Mouse (Mus musculus) c-Kit-positive CD71-positive TER-119-positive erythroid progenitor cells, embryonic 14.5 days (primary cell): ENCODE data around the gene Zbtb21.
"Not testable (repeated sequence)": the region's sequence is repeated elsewhere in the genome, so short reads cannot be mapped to it uniquely, and the experiment has no call there.

Source experiments
- DNase-seq: peaks from one replicate; pipeline ENCODE4 v3.0.0-alpha.2; 2013; ENCODE audit warnings: low spot score

Gene Zbtb21

DNA sequence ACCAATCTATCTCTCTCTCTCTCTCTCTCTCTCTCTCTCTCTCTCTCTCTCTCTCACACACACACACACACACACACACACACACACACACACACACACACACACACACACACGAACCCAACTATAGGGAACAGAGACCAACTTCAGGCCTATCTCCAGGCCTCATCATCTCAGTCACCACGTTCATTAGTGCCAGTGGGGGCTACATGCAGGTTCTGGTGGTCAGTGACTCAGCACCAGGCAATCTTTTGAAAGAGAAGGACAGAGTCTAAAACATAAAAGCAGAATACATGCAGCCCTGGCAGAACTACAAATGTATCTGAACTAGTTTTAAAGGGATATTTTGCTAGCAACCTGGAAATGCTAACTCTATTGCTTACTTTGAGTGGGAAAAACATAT, 15.4 kb downstream of the Zbtb21 start:
- not testable (repeated sequence) for DNase-seq

DNA sequence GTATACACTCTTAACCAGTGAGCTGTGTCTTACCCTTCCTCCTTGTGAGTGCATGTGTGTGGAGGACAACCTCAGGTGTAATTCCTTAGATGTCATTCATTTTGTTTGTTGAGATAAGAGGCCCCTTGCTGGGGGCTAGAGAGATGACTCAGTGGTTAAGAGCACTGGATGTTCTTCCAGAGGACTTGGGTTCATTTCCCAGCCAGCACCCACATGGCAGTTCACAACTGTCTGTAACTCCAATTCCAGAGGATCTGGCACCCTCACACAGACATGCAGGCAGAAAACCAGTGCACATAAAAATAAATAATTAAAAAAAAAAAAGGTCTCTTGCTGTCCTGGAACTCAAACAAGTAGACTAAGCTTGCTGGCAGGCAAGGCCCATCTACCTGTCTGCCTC, 20.6 kb downstream of the Zbtb21 start:
- no peak for DNase-seq

DNA sequence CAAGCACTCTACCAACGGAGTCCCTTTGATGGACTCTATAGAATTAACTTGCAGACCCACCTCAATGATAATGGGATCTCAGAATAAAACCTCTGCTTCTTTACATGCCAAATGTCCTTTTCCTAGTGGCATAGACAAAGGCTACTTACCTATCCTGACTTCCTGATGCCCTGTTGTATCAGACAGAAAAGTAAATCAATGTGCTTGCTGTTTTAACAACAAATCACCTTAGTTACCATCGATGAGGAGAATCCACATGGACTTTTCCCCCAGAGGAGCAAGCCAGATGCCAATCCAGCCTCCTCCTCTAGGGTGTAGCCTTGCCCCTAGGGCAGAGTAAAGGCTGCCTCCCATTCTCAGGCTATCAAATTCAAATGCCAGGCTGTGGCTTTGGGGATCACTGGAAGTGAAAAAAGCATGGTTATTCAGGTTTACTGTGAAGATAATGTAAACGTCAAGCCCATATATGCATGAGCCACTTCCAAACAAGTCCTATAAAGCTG, 21.9 kb downstream of the Zbtb21 start:
- no peak for DNase-seq

DNA sequence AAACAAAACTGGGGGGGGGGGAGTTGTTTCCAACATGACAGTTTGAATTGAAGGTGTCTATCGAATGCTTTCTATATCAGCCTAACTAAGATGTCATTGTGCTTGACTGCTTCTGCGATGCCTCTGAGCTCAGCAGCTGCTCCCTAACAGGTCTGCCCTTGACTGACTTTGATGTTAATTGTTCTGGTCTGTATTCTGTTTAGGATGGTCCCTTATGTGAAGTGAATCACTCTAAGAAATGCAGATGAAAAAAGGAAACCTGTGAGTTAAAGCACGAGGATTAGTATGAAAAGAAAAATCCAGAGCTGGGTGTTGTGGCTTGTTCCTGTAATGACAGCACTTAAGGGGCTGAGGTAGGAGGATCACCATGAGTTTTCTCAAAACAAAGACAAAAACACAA, 26.6 kb downstream of the Zbtb21 start:
- no peak for DNase-seq

DNA sequence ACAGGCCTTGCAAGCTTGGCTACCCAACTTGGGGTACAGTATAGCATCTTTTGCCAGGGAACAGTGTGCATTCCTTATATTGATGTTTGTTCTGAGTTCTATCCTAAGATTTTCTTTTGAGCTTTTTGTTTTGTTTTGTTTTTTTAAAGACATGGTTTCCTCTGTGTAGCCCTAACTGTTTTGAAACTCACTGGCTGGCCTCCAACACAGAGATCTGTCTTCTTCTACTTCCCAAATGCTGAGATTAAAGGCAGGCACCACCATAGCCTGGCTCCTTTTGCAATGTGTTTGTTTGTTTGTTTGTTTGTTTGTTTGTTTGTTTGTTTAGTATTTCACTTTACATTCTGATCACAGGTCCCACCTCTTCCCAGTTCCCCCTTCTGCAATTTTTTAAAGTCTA, 32.2 kb downstream of the Zbtb21 start:
- no peak for DNase-seq

DNA sequence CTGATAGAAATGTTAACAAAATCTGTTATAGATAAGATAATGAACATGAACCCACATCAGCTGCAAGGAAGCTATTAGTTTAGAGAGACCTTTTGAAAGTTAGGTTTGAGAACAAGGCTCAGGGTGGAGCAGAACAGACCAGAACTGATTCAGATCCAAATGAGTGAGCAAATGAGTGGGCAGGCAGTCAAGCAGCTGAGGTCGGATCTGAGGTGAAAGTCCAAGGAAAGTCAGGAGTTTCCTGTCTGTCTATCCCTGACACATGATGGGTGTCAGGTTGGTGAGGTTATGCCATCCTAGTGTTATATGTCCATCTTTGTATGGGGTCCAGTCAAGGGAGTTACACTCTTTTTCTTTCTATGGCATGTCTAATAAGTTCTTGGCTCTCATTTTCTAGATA, 32.9 kb downstream of the Zbtb21 start:
- DNase-seq = no peak

DNA sequence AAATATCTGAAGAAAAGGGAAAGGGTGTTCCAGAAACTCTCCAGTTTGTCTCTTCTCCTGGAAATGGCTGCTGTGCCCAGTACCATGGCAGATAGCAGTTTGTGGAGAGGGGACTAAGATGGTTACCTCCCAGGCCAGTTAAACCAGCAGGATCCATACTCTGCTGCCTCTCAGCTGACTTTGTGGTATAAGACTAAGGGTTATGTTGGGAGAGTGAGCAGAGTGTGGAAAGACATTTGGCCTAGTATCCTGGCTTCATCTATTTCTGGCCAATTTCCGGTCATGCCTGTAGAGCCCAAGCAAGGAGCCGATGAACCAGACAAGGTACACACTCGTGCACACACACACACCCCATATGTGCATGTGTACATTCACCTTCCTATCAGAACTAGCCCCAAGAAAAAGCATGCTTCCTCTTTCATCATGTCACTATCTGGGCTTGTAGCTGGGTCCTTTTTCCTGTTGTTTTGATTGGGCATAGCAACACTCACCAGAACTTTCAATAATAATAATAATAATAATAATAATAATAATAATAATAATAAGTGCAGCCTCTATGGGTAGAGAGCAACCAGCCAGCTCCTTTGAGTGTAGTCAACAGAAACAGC, 35.0 kb downstream of the Zbtb21 start:
- no peak for DNase-seq

DNA sequence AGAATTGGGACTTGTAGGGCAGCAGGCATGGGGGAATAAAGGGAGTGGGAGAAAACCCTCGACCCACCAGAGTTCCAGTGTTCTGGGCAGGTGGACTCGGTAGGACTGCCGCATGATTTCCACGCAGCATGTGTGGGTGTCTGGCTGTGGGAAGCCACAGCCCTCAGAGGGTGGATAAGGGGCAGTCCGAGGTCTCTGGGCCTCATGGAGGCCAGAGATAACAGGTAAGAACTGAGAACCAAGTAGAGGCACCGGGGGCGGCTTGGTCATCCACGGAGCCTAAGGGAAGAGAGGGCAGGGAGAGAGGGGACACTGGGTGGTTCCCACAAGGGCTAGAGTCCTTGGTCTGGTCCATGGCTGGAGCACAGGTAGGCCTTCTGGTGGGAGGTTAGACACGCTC, 36.0 kb downstream of the Zbtb21 start:
- no peak for DNase-seq

DNA sequence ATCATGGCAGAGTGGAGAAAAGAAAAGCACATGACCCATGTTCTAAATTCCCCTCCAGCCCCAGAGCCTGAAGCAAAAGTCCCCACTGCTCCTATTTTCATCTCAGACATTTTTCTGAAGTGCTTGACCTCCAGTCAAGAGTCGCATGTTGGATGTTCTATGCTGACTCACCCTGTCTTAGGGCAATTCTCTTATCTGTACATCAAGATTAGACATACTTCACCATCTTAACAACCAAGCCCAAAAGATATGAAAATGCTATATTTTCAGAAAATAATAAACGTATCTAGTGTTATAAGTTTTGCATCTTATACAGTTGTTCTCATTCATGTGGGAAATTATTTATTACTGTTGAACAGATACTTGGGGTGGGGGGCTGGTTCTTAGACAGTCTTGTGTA, 36.7 kb downstream of the Zbtb21 start:
- DNase-seq = no peak

DNA sequence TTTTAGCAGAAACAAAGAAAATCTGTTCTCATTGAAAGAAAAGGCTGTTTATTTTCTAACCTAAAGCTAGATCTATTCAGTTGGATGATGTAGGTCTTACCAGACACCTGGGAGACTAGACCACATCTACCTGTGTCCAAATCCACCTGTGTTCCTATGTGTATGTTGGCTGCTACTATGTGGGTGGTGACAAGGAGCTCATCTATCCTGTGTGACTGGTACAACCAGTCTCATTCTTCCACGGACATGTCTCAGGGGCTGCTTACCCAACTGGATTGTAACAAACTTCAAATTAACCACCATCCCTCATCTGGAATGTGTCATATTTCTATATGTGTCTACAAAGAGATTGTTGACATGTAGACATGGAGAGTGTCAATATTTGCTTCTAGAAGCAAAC, 38.7 kb downstream of the Zbtb21 start:
- DNase-seq = no peak

DNA sequence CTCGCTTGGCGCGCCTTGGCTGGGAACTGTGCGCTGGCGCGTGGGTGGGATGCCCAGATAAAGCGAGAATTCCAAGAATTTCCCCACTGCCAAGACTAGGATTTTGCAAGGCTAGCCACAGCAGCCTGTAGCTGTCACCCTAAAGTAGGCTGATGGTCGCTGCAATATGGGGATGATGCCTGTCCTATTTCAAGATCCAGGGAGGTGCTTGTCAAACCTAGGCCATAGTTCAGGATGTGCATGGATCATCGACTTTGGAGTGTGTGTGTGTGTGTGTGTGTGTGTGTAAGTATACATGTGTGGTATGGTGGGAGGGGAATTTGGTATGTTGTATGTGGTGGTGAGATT, 39.7 kb downstream of the Zbtb21 start:
- no peak for DNase-seq

DNA sequence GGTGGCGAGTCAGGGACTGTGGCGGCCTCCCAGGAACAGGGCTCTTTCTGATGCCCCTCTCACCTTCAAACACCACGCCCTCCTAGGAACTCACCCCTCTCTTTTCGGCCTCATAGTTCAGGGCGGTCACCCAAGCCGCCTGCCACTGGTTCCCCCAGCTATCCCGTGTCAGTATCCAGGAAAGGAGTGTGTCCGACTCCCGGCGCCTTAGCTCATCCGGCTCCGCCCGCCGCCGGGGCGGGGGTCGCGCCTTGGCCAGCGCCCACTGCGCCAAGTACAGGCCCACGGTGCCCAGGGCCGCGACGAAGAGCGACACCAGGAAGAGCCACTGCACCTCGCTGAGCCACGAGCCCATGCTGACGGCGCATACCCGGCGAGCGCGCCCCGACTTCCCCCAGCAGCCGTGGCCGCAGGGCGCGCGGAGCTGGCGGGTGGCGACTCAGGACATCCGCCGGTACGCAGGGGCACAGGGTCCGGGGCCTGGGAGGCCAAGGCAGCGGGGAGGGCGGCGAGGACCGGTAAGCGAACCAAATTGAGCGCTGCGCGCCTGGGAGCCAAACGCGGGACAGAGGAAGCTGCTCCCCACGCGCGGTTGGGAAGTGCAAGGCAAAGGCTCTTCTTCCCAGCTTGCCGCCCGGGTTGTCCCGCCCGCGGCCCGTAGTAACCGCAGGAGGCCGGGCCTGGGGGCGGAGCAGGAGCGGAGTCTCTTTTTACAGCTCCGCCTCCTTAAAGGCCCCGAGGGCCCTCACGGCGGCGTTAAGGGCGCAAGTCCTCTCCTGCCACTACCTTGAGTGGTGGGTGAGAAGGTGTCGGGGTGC, 40.3 kb downstream of the Zbtb21 start:
- peak; percentile 73 for DNase-seq

DNA sequence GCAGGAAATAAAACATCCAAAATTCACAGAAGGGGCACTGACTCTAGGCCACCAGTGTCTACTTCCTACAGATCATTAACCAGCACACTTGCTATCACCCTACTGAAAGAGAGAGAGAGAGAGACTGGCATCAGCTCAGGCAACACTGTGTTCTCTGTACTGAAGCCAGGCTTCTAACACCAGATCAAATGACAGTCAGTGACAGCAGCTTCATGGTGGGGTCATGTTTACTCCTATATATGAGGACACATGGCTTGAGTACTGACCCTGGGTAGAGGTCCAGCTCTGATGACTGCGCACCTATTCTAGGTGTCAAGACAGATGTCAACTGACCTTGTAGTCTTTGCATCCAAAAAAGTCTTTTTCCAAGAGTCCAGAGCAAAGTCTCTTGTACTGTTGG, 41.8 kb downstream of the Zbtb21 start:
- DNase-seq = no peak

DNA sequence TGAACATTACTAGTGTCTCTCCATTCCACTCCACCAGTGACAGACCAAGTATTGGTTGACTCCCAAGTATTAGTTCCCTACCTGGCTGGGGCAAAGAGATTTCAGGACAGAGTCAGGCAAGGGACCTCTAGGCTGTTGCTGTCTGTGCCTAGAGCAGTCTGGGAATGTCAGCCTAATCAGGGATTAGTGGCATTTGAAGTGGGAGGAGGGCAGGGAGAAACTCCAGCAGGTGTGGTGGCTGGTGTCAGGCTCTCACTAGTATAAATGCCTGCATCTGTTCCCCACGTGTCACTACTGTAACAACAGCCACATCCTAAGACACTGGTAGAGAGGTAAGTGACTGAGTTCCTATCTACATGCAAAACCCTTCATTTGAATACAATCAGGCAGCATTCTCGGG, 42.6 kb downstream of the Zbtb21 start:
- no peak for DNase-seq

DNA sequence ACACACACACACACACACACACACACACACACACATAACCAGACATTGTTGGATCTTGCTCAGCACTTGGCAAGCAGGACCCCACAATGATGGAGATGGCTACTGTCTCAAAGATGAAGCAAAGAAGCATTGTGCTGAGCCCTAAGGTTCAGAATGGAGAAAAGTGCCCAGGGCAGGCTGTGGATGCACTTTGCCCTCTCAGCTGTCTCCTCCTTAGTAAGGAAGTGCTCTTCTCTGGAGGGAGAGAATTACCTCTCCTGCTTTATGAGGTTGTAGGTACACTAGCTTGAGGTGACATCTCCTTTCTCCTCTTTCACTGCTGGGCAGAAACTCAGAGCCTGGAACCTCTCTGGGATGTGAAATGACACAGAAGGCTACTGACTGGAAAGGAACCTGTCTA, 49.5 kb downstream of the Zbtb21 start:
- no peak for DNase-seq

DNA sequence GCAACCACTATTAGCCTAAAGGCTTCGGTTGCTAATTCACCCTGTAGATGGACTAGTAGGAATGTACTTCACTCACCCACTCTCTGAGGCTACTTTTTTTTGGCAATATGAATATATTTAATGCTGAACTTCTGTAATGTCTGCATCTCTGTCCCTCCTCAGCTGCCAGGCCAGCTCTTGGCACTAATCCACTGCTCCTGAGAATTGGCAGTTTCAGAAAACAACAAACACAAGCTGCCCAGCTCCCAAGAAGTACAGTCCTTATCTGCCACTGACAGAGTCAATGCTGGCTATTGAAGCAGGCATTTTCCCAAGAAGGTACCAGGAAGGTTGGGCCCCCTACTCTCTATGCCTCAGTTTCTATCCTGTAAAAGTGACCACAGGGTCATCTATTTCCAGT, 53.1 kb downstream of the Zbtb21 start:
- peak; percentile 16 for DNase-seq

DNA sequence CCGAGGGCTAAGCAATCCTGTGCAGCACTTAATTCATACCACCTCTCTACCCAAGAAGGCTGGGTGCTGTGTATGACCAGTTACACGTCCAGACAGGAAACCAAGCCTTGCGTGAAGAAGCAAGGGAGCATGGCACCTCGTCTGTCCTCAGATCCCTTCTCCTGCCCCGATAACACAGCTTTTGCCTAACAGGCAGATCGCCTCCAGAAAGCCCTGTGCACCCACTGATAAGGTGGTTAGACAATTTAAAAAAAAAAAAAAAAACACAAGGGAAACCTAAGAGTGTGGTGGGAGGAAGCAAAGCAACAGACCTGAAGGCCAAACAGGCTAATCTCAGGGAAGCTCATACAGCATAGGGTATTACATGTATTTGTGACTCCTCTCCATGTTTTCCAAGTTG, 54.9 kb downstream of the Zbtb21 start:
- peak; percentile 45 for DNase-seq

DNA sequence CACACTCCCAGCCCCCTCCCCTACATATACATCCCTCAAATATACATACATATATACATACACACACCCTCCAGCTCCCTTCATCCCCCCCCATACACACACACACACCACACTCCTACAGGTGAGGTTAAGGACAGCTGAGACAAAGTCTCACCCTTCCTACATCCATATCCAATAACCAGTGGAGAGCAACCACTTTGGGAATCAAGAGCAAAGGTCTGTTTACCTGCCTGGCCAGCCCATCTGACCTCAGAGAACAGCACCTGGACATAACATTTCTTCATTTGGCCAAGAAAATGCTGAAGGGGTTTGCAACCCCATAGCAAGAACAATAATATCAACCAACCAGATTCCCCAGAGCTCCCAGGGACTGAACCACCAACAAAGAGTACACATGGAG, 56.1 kb downstream of the Zbtb21 start:
- no peak for DNase-seq

DNA sequence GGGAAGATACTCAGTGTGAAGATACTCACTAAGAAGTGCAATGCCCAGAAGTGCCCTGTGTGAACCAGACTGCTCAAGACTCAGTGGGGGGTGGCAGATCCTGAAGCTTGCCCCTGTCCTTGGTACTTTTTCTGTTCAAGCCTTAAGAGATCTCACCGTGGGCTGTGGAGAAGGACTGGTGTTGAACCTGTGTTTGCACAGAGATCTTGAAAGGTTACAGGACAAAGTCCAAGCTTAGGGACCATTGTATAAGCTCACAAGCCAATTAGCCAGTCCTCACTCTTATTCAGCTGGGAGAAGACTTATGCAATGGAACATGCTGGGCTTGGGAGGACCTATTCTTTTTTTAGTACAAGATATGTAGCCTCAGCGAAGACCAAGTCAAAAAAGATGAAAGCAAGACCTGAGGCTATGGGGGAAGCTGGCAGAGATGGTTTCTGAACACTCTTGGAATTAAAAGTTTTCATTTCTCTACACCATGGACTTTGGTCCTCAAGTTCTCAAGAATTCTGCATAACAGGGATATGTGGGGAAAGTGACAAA, 56.9 kb downstream of the Zbtb21 start:
- DNase-seq = no peak

DNA sequence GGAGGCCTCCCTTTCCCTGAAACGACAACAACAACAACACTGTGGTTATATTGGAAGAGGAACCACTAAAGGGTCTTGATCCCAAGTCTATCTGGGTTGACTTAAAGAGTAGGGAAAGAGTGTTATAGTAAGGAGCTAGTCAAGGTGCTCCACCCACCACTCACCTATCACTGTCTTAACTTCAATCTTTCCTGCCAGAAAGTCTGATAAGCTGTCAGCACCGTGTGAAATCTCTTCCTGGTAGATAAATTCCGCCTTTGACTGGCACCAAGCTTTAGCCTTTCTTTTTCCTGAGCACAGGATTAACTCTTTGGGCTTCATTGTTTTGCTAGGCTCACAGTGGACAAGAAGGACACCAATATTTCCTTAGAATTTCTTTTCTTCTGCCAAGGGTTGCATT, 58.4 kb downstream of the Zbtb21 start:
- DNase-seq = no peak

DNA sequence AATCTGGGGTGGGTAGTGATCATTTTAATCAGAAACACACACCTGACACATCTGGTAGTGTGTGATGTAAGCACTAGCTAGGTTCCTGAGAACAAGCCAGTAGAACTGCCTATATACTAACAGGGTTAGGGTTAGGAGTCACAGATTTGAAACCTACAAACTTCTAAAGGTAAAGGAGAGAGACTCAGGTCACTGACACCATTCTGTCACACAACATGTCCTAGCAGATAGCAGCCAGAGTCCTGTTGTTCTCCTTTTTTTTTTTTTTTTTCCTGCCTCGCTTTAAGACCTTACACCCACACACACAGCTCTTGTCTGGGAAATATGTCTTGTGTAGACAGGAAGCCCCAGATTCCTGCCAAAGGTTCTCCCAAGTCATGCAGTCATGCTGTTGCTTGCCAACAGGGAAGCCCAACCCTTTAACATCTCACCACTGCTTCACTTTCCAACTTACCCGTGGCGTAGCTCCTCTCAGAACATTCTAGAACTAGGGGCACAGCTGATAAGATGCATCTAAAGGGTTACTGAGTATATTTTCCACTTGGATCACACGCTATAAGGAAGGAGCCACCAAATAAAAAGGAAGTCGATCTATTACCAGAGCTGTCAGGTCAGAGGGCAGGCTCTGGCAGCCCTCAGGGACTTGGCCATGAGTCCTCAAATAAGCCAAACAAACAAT, 64.9 kb downstream of the Zbtb21 start:
- no peak for DNase-seq
